Mouse (Mus musculus) mature B cell (primary cell): ENCODE results near the gene Rnf8.

Source experiments
- in situ Hi-C: fragments of 300-500 bp; cut with MboI; formaldehyde crosslinking; loops from 2 replicates; pipeline ENCODE4 v1.14.3; 2019

The Rnf8 gene

DNA sequence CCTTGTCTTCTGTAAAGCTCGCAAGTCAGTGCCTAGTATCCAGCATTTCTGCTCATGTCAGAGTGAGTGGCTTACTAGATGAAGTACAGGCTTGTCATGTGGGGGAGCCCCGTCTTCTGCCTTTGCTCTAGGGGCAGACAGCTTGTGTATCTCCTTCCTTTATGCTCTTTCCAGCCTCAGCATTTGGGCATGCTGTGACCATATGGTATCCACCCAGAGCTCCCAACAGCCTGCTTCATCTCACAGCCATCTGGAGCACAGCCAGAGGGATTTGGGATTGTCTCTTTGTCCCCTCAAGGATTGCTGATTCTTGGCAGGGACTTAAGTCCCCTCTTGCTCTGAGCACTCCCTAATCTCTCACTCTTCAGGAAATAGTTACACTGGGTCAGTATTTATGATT is 65.6 kb downstream of the Rnf8 start:
- in situ Hi-C loops: no loop called here

DNA sequence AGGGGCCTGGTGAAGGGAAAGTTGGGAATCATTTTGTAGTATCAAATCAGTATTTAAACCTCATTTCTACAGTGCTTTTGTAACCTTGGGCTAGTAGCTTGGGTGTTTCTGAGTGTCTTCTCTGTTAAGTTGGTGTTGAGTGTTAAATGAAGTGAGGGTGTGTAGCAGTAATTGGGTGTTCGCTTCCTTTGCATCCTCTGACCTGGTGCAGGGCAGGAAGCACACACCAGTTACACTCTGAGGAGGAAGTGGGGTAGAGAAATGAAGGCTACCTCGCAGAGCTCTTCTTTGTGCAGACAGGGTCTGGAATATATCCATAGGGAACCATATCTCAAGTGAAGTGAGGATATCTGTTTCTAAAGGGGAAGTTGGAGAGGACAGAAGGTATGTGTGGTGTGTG is 66.3 kb downstream of the Rnf8 start:
- in situ Hi-C loops: no loop called here

DNA sequence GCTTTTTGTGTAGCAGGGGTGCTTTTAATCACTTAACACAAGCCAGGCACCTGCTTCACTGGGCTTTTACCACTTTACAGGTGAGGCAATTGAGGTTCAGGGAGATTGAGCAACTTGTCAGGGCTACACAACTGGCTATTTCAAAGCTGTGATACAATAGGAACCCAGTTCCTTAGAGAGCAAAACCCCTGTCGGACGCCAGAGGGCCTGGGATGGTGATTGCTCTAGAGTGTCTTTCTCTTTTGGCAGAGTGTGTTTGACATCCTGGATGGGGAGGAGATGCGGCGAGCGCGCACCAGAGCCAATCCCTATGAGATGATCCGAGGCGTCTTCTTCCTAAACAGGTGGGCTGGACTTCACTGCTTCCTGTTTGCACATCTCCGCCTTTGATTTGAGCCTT is 67.1 kb downstream of the Rnf8 start:
- in situ Hi-C loops: no loop called here

DNA sequence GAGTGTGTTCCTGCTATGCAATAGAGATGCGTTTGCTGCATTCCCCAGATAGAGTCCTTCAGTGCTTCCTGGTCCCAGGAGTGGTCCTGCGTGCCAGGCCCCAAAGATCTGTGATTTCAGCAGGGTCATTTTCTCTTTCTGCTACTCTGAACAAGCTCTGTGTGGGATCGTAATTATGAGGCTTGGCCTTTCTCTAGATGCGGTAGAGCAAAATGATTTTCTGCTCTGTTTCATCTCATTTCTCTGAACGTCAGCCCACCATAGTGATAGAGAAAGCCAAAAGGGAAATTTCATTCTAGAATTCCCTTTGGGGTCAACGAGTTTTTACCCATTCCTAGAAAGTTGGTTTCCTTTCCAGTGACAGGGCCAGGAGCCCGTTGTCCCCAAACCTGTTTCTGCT is 67.7 kb downstream of the Rnf8 start:
- in situ Hi-C loops: no loop called here

DNA sequence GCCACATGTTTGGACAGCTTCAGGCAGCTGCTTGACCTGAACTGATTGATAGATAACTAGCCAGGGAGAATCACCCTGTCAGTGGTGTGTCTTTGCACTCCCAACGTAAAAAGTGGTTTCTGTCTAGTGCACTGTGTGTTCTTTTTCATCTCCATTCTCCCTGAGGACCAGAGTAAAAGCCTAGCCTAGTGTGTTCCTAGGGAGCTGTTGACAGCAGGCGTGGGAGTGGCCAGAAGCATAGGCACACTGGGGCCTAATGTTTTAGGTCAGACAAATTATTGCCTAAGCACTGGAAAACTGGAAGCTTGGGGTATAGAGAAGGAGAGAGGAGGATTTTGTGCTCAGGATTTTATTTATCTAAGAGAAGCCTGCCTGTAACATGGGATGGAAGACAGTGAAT is 68.5 kb downstream of the Rnf8 start:
- in situ Hi-C loops: no loop called here

DNA sequence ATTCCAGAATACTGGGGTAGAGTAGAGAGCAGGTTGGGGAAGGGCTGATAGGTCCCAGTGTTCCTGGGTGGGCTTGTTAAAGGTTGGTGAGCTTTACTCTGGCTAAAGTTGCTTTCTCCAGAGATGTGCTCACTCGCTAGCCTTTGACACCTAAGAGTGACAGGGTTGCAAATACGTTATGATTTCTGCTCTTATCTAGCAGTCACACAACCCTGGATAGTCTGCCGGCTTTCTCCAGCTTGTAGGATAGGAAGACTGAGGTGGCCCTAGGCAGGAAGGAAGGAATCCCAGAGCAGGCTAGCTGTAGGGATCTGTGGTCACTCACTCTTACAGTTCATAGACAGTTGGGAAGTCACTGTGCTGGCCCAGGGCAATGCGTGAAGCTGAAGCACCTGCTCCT is 69.7 kb downstream of the Rnf8 start:
- in situ Hi-C loops: no loop called here

DNA sequence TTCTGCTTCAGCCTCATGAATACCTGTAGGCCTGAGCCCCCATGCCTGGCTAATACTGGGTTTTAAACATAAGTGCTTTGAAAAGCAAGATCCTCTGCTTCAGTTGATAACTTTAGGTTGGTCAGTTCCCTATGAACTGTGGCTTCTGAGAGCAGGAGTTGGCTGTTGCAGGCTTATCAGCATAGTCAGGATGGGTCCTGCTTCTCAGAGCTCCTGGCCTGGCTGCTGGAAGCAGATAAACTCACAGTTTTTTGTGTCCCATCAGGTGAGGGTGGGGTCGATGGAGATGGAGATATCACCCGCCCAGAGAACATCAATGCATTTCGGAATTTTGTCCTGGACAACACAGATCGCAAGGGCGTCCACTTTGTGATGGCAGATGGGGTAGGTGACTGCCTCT is 72.2 kb downstream of the Rnf8 start:
- in situ Hi-C loops: no loop called here

DNA sequence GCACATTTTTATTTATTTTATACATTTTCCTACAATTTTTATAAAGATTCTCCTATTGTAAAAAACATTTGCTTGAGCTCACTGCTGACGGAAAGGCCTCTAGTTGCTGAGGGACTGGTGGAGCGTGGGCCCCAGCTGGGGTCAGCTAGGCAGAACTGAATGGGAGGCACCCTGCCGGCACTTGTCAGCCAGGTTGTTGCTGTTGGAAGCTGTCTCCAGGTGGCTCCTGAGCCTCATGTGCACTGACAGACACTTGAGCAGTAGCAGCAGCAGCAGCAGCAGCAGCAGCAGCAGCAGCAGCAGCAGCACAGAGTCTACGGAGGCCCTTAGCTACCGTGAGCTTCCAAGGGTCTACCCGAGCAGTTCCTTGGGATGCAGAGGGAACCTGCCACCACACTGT is 72.8 kb downstream of the Rnf8 start:
- in situ Hi-C loops: no loop called here

DNA sequence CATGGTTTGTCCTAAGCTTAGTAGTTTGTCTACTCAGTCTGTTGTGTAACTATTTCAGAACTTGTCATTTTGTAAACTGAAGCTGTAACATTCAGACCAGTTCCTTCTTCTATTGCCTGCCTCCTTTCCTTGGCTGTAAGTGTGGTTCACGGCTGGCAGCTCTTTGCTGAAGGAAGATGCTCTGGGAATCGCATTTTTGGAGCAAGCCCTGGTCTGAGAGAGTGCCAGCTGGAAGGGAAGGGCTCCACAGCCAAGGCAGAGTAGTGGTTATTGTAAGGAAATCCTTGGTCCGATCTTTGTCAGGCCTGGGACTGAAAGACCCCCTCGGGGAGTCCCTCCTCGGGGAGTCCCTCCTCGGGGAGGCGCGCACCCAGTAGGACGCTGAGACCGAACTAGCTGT is 74.0 kb downstream of the Rnf8 start:
- in situ Hi-C loops: no loop called here

DNA sequence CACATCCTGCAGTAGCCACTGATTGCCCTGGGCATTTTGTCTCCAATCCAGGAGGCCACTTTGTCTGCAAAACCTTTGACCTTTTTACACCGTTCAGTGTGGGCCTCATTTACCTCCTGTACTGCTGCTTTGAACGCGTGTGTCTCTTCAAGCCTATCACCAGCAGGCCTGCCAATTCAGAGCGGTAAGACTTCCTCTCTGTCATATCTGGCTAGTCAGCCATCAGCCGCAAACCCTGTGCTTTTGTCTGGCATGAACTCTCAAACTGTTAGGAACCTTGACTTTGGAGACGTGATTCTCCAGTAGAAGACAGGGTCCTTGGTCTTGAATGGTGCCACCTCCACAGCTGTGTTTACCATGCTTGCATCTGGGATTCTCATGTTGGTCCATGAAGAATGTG is 75.7 kb downstream of the Rnf8 start:
- in situ Hi-C loops: no loop called here

DNA sequence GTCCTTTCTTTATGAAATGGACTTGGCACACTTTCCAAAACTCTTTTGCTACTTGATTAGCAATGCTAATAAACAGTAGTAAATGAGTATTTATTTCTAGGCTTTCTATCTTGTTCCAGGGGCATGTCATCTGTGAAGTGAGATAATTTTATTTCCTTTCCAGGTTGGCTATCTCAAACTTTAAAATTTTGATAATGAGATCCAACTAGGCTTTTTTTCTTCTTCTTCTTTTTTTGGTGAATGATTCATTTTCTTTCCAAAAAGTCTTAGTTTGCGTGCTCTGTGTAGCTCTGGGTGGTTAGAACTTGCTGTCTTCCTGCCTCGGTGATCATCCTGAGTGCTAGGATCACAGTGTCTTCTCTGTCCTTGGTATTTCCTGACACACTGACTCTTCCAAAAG is 78.2 kb downstream of the Rnf8 start:
- in situ Hi-C loops: no loop called here

DNA sequence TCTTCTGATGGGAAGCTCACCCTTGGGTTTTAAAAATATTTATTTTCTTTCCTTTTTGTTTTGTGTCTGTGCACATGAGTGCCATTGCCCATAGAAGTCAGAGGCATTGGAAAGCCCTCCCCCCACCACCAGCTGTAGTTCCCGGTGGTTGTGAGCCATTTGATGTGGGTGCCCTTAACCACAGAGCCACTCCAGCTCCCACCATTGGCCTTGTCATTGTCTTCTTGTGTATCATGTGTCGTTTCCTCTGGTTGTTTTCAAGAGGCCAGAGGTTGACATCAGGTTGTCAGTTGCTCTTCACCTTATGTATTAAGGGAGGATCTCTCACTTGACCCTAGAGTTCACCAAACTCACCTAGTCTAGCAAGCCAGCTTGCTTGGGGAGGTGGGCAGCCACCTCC is 79.0 kb downstream of the Rnf8 start:
- in situ Hi-C loops: no loop called here

DNA sequence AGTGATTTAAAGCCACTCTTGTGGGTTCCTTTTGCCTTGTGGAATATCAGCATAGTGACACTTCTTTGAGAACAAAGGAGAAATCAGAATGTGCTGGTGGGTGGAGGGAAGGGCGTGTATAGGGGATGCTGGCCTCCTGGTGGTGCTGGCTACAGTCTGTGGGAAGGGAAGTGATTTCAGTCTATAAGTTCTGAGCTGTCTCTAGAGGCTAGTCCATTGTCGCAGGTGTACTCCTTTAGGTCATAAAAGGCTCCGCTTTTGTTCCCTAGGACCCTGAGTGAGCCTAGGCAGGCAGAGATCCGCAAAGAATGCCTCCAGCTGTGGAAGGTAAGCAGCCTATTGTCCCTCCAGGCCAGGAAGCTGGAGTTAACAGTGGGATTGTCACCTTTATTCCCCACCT is 79.9 kb downstream of the Rnf8 start:
- in situ Hi-C loops: no loop called here
